Mouse (Mus musculus) spleen, adult 2 months (tissue): Measurements from ENCODE around the gene Ccdc58.
"Not testable (repeated sequence)": the region's sequence is repeated elsewhere in the genome, so short reads cannot be mapped to it uniquely, and the experiment has no call there.

Experiments
- CTCF ChIP-seq: fragments of 200-500 bp; IDR thresholded peaks from 2 replicates; pipeline ENCODE4 v1.5.1; 2011; ENCODE audit warnings: mild to moderate bottlenecking, inconsistent platforms; ENCODE audit not compliant: insufficient read depth, insufficient read length, insufficient replicate concordance; ENCODE audit errors: extremely low read depth
- POLR2A ChIP-seq: fragments of 200-500 bp; IDR thresholded peaks from 2 replicates; pipeline ENCODE4 v1.6.1; 2011; ENCODE audit warnings: low read depth, low read length, inconsistent platforms

- not testable (repeated sequence) for TF ChIP-seq CTCF, POLR2A
These were observed 40.0 kb downstream of the Ccdc58 start for GRCm38 (mm10) chr16:36111486-36111885.
